Mouse (Mus musculus): ENCODE results near the gene Irx3.

DNA sequence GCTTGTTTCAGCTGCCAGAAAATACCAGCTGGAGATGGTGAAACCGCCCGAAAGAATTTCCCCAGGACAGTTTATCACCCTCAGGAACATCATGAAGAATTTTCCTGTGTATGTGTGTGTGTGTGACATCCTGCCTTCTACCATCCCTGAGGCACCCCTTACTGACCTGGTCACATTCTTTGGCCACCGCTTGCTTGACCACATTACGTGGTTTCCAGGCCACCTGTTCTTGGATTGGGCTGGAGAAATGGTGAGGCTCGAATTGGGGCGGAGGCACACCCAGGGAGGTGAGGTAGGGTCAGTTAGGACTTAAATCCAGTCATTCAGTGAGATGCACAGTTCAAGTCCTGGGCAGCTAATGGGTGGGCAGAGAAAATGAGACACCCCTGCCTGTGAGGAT, 48.1 kb upstream of the Irx3 start:
- TF ChIP-seq CTCF (IDR thresholded peaks at IDR 0.05; ENCODE audit: insufficient read depth, low read depth, low read length) (no peak), POLR2A (IDR thresholded peaks at IDR 0.05; ENCODE audit: insufficient read depth, low read depth, low read length) (no peak)
